Mouse (Mus musculus): ENCODE measurements at regions not wholly inside any gene's neighbourhood (a gene's known extent, or its start where the extent isn't known, plus 50 kb on each side); places are given as distances from the start of the nearest gene placed in this dataset.

- no peak overlapping the region for H3K9ac ChIP-seq (ENCODE audit: low read depth, low read length)
- 62% methylated on average over 3 of the region's 3 CpGs for WGBS (ENCODE audit: insufficient replicate concordance)
- H3K36me3 ChIP-seq (ENCODE audit: control insufficient read depth, insufficient read depth, low read length) = no peaks in the 10 kb centered on the region
- H3K4me1 ChIP-seq (ENCODE audit: control insufficient read depth, insufficient read depth, low read length) = no peaks in the 10 kb centered on the region
- no peaks in the 10 kb centered on the region for H3K27me3 ChIP-seq (ENCODE audit: control insufficient read depth, insufficient read depth, low read length)
- ATAC-seq (replicated peaks; ENCODE audit: insufficient number of reproducible peaks, low FRiP score, low TSS enrichment) = no peak
- no peaks in the 10 kb centered on the region for H3K9me3 ChIP-seq (replicated peaks; ENCODE audit: control insufficient read depth, low read length)
- H3K27ac ChIP-seq (ENCODE audit: low read depth, low read length) = no peak overlapping the region
- H3K4me3 ChIP-seq (ENCODE audit: low read depth, low read length) = no peak overlapping the region
- H3K4me2 ChIP-seq = no peak overlapping the region
Measured at GRCm38 (mm10) chr9:86961663-86962062, 53.7 kb upstream of the Ripply2 start.

- WGBS (ENCODE audit: insufficient replicate concordance) = 72% methylated on average over 1 of the region's 1 CpGs
- no peak overlapping the region for H3K4me3 ChIP-seq (ENCODE audit: low read depth, low read length)
- H3K27ac ChIP-seq (ENCODE audit: low read depth, low read length) = no peak overlapping the region
- peaks cover 11% of the 10 kb centered on the region for H3K4me1 ChIP-seq (ENCODE audit: control insufficient read depth, insufficient read depth, low read length)
- no peaks in the 10 kb centered on the region for H3K9me3 ChIP-seq (replicated peaks; ENCODE audit: control insufficient read depth, low read length)
- ATAC-seq (replicated peaks; ENCODE audit: insufficient number of reproducible peaks, low FRiP score, low TSS enrichment) = no peak
- H3K27me3 ChIP-seq (ENCODE audit: control insufficient read depth, insufficient read depth, low read length) = no peaks in the 10 kb centered on the region
- no peak overlapping the region for H3K4me2 ChIP-seq
- H3K9ac ChIP-seq (ENCODE audit: low read depth, low read length) = no peak overlapping the region
- H3K36me3 ChIP-seq (ENCODE audit: control insufficient read depth, insufficient read depth, low read length) = no peaks in the 10 kb centered on the region
Measured at GRCm38 (mm10) chr9:86957076-86957475, 58.3 kb upstream of the Ripply2 start.

- Histone ChIP-seq H3K27me3 (ENCODE audit: control insufficient read depth, insufficient read depth, low read length) (no peaks in the 10 kb centered on the region), H3K27ac (ENCODE audit: low read depth, low read length) (no peak overlapping the region), H3K4me3 (ENCODE audit: low read depth, low read length) (no peak overlapping the region), H3K36me3 (ENCODE audit: control insufficient read depth, insufficient read depth, low read length) (no peaks in the 10 kb centered on the region), H3K9ac (ENCODE audit: low read depth, low read length) (no peak overlapping the region), H3K4me2 (no peak overlapping the region), H3K9me3 (replicated peaks; ENCODE audit: control insufficient read depth, low read length) (no peaks in the 10 kb centered on the region), H3K4me1 (ENCODE audit: control insufficient read depth, insufficient read depth, low read length) (peaks cover 15% of the 10 kb centered on the region)
- 83% methylated on average over 3 of the region's 3 CpGs for WGBS (ENCODE audit: insufficient replicate concordance)
- no peak for ATAC-seq (replicated peaks; ENCODE audit: insufficient number of reproducible peaks, low FRiP score, low TSS enrichment)
Measured at GRCm38 (mm10) chr9:86955720-86956119, 59.6 kb upstream of the Ripply2 start.

GRCm38 (mm10) chr9:86951958-86952509, 63.3 kb upstream of the Ripply2 start:
- Histone ChIP-seq H3K9me3 (replicated peaks; ENCODE audit: control insufficient read depth, low read length) (no peaks in the 10 kb centered on the region), H3K4me1 (ENCODE audit: control insufficient read depth, insufficient read depth, low read length) (peaks cover 15% of the 10 kb centered on the region), H3K9ac (ENCODE audit: low read depth, low read length) (0 out of 2 replicates have a peak overlapping the region, but pooled peaks have one; percentile 10), H3K4me2 (no peak overlapping the region), H3K36me3 (ENCODE audit: control insufficient read depth, insufficient read depth, low read length) (no peaks in the 10 kb centered on the region), H3K27me3 (ENCODE audit: control insufficient read depth, insufficient read depth, low read length) (no peaks in the 10 kb centered on the region), H3K4me3 (ENCODE audit: low read depth, low read length) (no peak overlapping the region), H3K27ac (ENCODE audit: low read depth, low read length) (peak overlapping the region; percentile 73)
- 0 out of 2 replicates have a peak, but pooled peaks have one; percentile 26 for ATAC-seq (replicated peaks; ENCODE audit: insufficient number of reproducible peaks, low FRiP score, low TSS enrichment)
- 33% methylated on average over 11 of the region's 11 CpGs for WGBS (ENCODE audit: insufficient replicate concordance)

GRCm38 (mm10) chr9:86949885-86950284, 65.5 kb upstream of the Ripply2 start:
- H3K27ac ChIP-seq (ENCODE audit: low read depth, low read length) = peak overlapping the region; percentile 22; the same call in 1 of the 2 replicates
- ATAC-seq (replicated peaks; ENCODE audit: insufficient number of reproducible peaks, low FRiP score, low TSS enrichment) = no peak
- WGBS (ENCODE audit: insufficient replicate concordance) = 10% methylated on average over 1 of the region's 1 CpGs

GRCm38 (mm10) chr9:86931196-86931595, 50.7 kb upstream of the Snap91 start:
- Histone ChIP-seq H3K9me3 (replicated peaks; ENCODE audit: control insufficient read depth, low read length) (no peaks in the 10 kb centered on the region), H3K36me3 (ENCODE audit: control insufficient read depth, insufficient read depth, low read length) (no peaks in the 10 kb centered on the region), H3K27me3 (ENCODE audit: control insufficient read depth, insufficient read depth, low read length) (no peaks in the 10 kb centered on the region), H3K4me1 (ENCODE audit: control insufficient read depth, insufficient read depth, low read length) (no peaks in the 10 kb centered on the region), H3K4me3 (ENCODE audit: low read depth, low read length) (no peak overlapping the region), H3K9ac (ENCODE audit: low read depth, low read length) (no peak overlapping the region), H3K27ac (ENCODE audit: low read depth, low read length) (no peak overlapping the region), H3K4me2 (no peak overlapping the region)
- 67% methylated on average over 3 of the region's 3 CpGs for WGBS (ENCODE audit: insufficient replicate concordance)
- ATAC-seq (replicated peaks; ENCODE audit: insufficient number of reproducible peaks, low FRiP score, low TSS enrichment) = no peak

More at GRCm38 (mm10) chr9:86949885-86950284, 65.5 kb upstream of the Ripply2 start:
- Histone ChIP-seq H3K4me2 (no peak overlapping the region), H3K4me3 (ENCODE audit: low read depth, low read length) (no peak overlapping the region), H3K4me1 (ENCODE audit: control insufficient read depth, insufficient read depth, low read length) (peaks cover 15% of the 10 kb centered on the region), H3K9ac (ENCODE audit: low read depth, low read length) (no peak overlapping the region), H3K9me3 (replicated peaks; ENCODE audit: control insufficient read depth, low read length) (no peaks in the 10 kb centered on the region), H3K27me3 (ENCODE audit: control insufficient read depth, insufficient read depth, low read length) (no peaks in the 10 kb centered on the region), H3K36me3 (ENCODE audit: control insufficient read depth, insufficient read depth, low read length) (no peaks in the 10 kb centered on the region)
